Mouse (Mus musculus) left cerebral cortex, postnatal 14 days (tissue): Measurements from ENCODE around the gene Oas3. TPM values are rescaled to one million over a fixed set of nuclear protein-coding genes. Genes with fewer than 3 reads are reported as not detected.

ENCODE experiments used
- DNase-seq, 2 experiments: peaks; one replicate each; pipeline ENCODE4 v3.0.0; 2021 to 2022; ENCODE audit warnings: low spot score in 2 of 2, mixed read lengths in 1 of 2
- intact Hi-C: fragments of 180-260 bp; cut with DNase I; formaldehyde crosslinking; loops from one replicate; pipeline ENCODE4 v1.15.1; 2025
- total RNA-seq, 2 experiments: library from RNA; stranded (reverse); gene quantifications; 2 replicates each; pipeline ENCODE4 v1.2.3; 2021

The Oas3 gene
- total RNA-seq, 2 experiments from 2014 or later, result not detected

GRCm38 (mm10) chr5:120710826-120711248 lies 66.6 kb downstream of the Oas3 start:
- intact Hi-C loops, result loop anchor here (1.0 kb wide), 1 partner anchor 31 kb away; no protein-coding TSS in a partner anchor
- peak; percentile 36 to 37 for DNase-seq

GRCm38 (mm10) chr5:120710161-120710825 lies 67.2 kb downstream of the Oas3 start:
- intact Hi-C loops, result no loop called here
- DNase-seq, result peak; percentile 49 to 58

GRCm38 (mm10) chr5:120706976-120707375 lies 70.5 kb downstream of the Oas3 start:
- no peak for DNase-seq
- intact Hi-C loops, result no loop called here

GRCm38 (mm10) chr5:120706541-120706940 lies 70.9 kb downstream of the Oas3 start:
- peak in 1 of 2 experiments; percentile 57 for DNase-seq
- intact Hi-C loops, result no loop called here

- no peak for DNase-seq
- intact Hi-C loops, result no loop called here
Observed at GRCm38 (mm10) chr5:120704421-120704820, 73.0 kb downstream of the Oas3 start.

- intact Hi-C loops, result no loop called here
- DNase-seq, result no peak
Observed at GRCm38 (mm10) chr5:120703660-120704059, 73.8 kb downstream of the Oas3 start.

Other genes with a start within 250 kb of the Oas3 start
- 10 to 100 TPM; 47.7 to 50.0 TPM for gene Tpcn1, start 189.0 kb downstream of the Oas3 start, total RNA-seq
- under 1 TPM; 0.22 to 0.59 TPM for gene Iqcd, start 188.6 kb downstream of the Oas3 start, total RNA-seq
- gene Rita1, start 165.1 kb downstream of the Oas3 start, total RNA-seq, result 10 to 100 TPM; 31.5 to 32.4 TPM
- gene Ddx54, start 164.9 kb downstream of the Oas3 start, total RNA-seq, result 10 to 100 TPM; 44.5 to 48.0 TPM
- not detected for gene Cfap73, start 143.4 kb downstream of the Oas3 start, total RNA-seq
- 100 to 1,000 TPM in 1 of 2 experiments, 10 to 100 TPM in 1; 94.2 to 107 TPM for gene Rasal1, start 128.8 kb downstream of the Oas3 start, total RNA-seq
- gene Dtx1, start 65.7 kb downstream of the Oas3 start, total RNA-seq, result 10 to 100 TPM; 72.6 to 80.1 TPM
- gene Oas2, start 27.8 kb downstream of the Oas3 start, total RNA-seq, result under 1 TPM in 1 of 2 experiments, not detected in 1; 0.40 TPM
- gene Oas1e, start 17.9 kb upstream of the Oas3 start, total RNA-seq, result not detected
- gene Oas1c, start 34.9 kb upstream of the Oas3 start, total RNA-seq, result under 1 TPM; 0.59 to 0.87 TPM
- not detected for gene Oas1f, start 69.7 kb upstream of the Oas3 start, total RNA-seq
- gene Oas1h, start 83.8 kb upstream of the Oas3 start, total RNA-seq, result not detected
- gene Oas1g, start 110.0 kb upstream of the Oas3 start, total RNA-seq, result not detected
- under 1 TPM; 0.37 to 0.40 TPM for gene Oas1a, start 129.9 kb upstream of the Oas3 start, total RNA-seq
- not detected for gene Oas1d, start 136.9 kb upstream of the Oas3 start, total RNA-seq
- 100 to 1,000 TPM; 252 to 253 TPM for gene Rph3a, start 232.4 kb upstream of the Oas3 start, total RNA-seq